Mouse (Mus musculus) small intestine, adult 2 months (tissue): ENCODE data around the gene Tsc1. TPM values are rescaled to one million over a fixed set of nuclear protein-coding genes. Genes with fewer than 3 reads are reported as not detected.

Source experiments
- H3K27ac ChIP-seq: fragments of 200-500 bp; 2 replicates; pipeline ENCODE4 v1.5.1; 2012; ENCODE audit warnings: low read depth, low read length, control low read depth, inconsistent platforms; ENCODE audit not compliant: insufficient read depth
- H3K27me3 ChIP-seq: fragments of 200-500 bp; 2 replicates; pipeline ENCODE4 v1.6.1; 2012; ENCODE audit warnings: mild to moderate bottlenecking, moderate library complexity, low read length, inconsistent platforms; ENCODE audit not compliant: control insufficient read depth, insufficient read depth
- H3K36me3 ChIP-seq: fragments of 200-500 bp; 2 replicates; pipeline ENCODE4 v1.6.1; 2012; ENCODE audit warnings: mild to moderate bottlenecking, low read length, control low read depth, inconsistent platforms; ENCODE audit not compliant: control insufficient read depth, insufficient read depth
- H3K4me1 ChIP-seq: fragments of 200-500 bp; 2 replicates; pipeline ENCODE4 v1.6.1; 2012; ENCODE audit warnings: low read length, inconsistent platforms, mixed read lengths; ENCODE audit not compliant: control insufficient read depth, insufficient read depth, insufficient read length
- H3K4me3 ChIP-seq: fragments of 200-500 bp; 2 replicates; pipeline ENCODE4 v1.5.1; 2012; ENCODE audit warnings: low read depth, mild to moderate bottlenecking, control low read depth, inconsistent platforms, low read length, moderate library complexity
- CTCF ChIP-seq: fragments of 200-500 bp; IDR thresholded peaks from 2 replicates; pipeline ENCODE4 v1.5.1; 2012; ENCODE audit warnings: low read depth, mild to moderate bottlenecking, control low read depth, inconsistent platforms, low read length, moderate library complexity, mixed read lengths; ENCODE audit not compliant: insufficient replicate concordance, insufficient read length; ENCODE audit errors: extremely low read depth
- POLR2A ChIP-seq: fragments of 200-500 bp; IDR thresholded peaks from 2 replicates; pipeline ENCODE4 v1.6.1; 2012; ENCODE audit warnings: low read depth, mild to moderate bottlenecking, control low read depth, inconsistent platforms, low read length, moderate library complexity
- WGBS: fragments of 180-500 bp; shearing (Covaris S2); methylation state at CpG from one replicate; pipeline ENCODE4 v1.1.7; 2018; 5-methylcytosine and 5-hydroxymethylcytosine counted together
- polyA plus RNA-seq: library from polyadenylated mRNA; depleted of rRNA; stranded (reverse); fragments of >200 nt; gene quantifications from 2 replicates; pipeline ENCODE4 v1.2.3, GENCODE M21; 2012

The Tsc1 gene
- polyA plus RNA-seq, 1 experiment: 7.0 TPM

DNA sequence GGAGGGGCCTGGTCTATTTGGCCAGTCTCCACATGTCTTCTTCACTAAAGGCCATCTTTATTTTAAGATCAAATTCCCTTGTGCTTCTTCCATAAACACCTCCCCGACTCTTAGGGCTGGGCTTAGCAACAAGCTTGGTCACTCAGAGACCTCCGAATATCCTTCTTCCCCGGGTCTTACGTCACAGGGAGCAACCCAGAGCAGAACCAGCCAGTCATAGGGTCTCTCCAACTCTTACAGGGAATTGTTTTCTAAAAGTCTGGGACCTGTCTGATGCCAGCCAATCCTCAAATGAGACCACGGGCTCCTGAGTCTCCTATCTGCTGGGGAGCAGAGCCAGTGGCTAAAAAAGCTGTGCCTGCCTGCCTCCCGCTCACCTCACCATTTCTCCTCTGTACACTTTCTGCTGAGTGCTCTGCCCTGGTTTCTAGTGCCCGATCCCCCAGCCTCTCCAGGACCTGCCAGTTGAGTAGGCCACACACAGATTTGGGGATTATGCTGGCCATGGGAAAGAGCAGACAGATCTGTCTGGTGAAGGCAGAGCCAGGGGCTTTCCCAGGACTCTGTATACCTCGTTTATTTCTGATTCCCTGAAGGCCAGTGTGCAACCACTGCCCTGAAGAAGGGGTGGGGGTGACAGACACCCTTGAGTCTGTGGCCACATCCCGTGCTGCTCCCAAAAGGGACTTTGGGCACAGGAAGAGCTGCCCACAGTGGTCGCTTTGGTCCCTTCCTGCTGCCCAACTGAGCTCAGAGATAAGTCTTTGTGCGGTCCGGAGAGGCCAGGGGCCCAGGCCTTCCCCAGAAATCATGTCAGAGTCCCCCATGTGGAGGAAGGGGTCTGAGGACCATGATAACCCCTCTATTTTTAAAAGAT, 42.1 kb upstream of the Tsc1 start:
- H3K4me1 ChIP-seq: no peaks in the 10 kb centered on the region
- WGBS: 64% methylated on average over 12 of the region's 12 CpGs
- TF ChIP-seq CTCF (no peak), POLR2A (no peak)
- no peaks in the 10 kb centered on the region for H3K36me3 ChIP-seq
- H3K27me3 ChIP-seq: no peaks in the 10 kb centered on the region
- no peak overlapping the region for H3K27ac ChIP-seq
- H3K4me3 ChIP-seq: no peak overlapping the region

DNA sequence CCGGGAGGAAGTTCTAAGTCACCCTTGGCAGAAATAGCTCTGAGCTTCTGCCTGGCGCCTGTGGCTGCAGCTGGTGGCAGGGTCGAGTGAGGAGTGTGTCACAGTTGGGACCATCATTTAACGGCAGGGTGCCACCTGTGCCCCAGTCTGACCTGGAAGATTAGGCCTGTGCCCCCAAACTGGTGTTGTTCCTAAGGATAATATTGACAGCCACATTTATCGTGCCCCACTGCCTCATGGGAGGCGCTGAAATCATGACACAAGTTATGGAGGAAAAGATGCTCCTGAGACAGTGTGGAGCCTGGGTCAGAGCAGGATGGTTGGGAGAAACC, 41.5 kb upstream of the Tsc1 start:
- TF ChIP-seq POLR2A (no peak), CTCF (no peak)
- no peak overlapping the region for H3K27ac ChIP-seq
- H3K36me3 ChIP-seq: no peaks in the 10 kb centered on the region
- H3K27me3 ChIP-seq: no peaks in the 10 kb centered on the region
- H3K4me3 ChIP-seq: no peak overlapping the region
- 64% methylated on average over 6 of the region's 6 CpGs for WGBS
- no peaks in the 10 kb centered on the region for H3K4me1 ChIP-seq

DNA sequence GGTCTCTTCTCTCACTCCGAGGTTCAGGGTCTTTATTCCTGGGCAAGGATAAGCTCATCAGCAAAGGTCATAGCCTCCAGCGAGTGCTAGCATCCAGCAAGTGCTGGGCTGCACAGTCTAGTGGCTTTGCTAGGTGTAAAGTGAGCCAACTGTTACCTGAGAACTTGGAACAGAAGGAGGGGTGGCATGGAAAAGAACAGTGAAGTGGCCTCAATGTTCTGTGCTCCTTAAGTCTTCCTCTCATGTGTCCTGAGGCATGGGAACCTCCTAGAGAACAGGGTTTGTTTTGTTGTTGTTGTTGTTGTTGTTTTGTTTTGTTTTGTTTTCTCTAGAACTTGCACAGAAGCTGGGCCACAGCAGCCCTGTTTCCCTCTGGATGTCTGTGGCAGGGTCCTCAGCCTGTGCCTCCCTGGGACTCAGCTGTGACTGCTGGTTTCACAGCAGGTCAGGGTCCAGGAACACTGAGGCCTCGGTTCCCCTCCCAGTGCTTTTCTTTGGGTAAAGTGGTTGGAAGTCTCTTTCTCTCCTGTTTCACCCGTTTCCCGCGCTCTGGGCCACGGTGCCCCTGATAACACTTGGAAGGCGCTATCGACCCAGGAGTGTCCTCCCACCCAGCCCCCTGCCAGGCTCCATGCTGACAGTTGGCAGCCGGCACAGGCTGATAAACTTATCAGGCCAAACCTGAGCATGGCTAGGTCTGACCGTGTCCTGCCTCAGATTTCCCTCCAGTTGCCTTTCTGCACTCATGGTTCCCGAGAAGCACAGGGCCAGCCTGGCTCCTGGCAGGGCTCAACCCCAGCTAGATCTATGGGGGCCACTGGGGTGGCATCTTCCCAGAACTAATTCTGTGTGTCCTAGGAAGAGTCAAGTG, 39.1 kb upstream of the Tsc1 start:
- Histone ChIP-seq H3K4me3 (no peak overlapping the region), H3K27ac (no peak overlapping the region), H3K4me1 (no peaks in the 10 kb centered on the region), H3K36me3 (no peaks in the 10 kb centered on the region), H3K27me3 (no peaks in the 10 kb centered on the region)
- TF ChIP-seq POLR2A (no peak), CTCF (no peak)
- 48% methylated on average over 12 of the region's 12 CpGs for WGBS

DNA sequence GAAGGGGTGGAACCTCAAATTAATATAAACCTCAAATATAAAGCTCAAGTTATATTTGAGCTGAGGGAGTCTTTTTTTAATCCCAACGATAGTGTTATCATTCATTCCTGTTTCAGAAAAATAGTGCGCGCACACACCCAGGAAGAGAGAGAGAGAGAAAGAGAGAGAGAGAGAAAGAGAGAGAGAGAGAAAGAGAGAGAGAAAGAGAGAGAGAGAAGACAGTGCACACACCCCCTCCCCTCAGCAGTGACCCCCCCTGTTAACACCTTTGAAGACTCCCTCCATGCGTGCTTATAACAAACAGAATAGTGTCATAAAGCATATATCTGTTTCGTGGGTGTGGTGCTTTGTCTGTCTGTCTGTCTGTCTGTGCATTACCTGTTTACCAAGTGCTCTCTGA, 37.5 kb upstream of the Tsc1 start:
- 65% methylated on average over 5 of the region's 5 CpGs for WGBS
- no peaks in the 10 kb centered on the region; the same call in 1 of the 2 replicates for H3K4me1 ChIP-seq
- TF ChIP-seq CTCF (no peak), POLR2A (no peak)

DNA sequence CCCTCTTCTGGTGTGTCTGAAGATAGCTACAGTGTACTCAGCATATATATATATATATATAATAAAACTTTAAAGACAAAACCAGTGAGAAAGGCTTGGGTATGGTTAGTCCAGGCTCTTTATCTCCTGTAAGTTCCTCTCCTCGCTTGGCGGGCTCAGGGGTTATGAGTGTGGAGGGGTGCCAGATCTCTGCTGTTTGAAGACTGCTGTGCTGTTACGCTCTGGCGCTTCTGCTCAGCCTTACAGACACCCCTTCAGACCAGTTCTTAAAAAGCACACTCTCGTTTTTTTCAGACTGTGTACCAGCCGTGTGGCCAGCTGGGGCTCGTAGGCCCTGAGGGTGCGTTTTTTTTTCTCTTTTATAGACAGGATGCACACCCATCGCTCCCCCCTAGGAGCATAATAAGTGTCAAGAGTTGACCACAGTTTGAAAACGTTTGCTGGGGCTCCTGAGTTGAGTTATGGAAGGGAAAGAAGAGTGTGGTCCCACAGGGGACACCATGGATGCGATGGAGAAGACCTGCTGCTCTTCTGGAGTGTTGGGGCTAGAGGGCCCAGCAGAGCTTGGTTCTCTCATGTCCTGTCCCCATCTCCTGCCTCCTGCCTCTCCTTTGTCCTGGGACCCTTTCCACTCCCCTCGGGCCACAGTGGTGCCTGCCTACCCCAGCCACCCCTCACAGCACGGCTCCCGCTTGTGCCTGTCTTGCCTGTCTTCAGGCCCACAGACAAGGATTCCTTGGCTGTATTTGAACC, 35.1 kb upstream of the Tsc1 start:
- Histone ChIP-seq H3K27me3 (no peaks in the 10 kb centered on the region), H3K4me1 (no peaks in the 10 kb centered on the region; the same call in 1 of the 2 replicates), H3K27ac (no peak overlapping the region), H3K4me3 (no peak overlapping the region), H3K36me3 (no peaks in the 10 kb centered on the region)
- WGBS: 75% methylated on average over 14 of the region's 14 CpGs
- TF ChIP-seq CTCF: no peak
- TF ChIP-seq POLR2A: no peak

More for the DNA sequence above, 37.5 kb upstream of the Tsc1 start:
- no peaks in the 10 kb centered on the region for H3K27me3 ChIP-seq
- no peaks in the 10 kb centered on the region for H3K36me3 ChIP-seq
- H3K27ac ChIP-seq: no peak overlapping the region
- no peak overlapping the region for H3K4me3 ChIP-seq

DNA sequence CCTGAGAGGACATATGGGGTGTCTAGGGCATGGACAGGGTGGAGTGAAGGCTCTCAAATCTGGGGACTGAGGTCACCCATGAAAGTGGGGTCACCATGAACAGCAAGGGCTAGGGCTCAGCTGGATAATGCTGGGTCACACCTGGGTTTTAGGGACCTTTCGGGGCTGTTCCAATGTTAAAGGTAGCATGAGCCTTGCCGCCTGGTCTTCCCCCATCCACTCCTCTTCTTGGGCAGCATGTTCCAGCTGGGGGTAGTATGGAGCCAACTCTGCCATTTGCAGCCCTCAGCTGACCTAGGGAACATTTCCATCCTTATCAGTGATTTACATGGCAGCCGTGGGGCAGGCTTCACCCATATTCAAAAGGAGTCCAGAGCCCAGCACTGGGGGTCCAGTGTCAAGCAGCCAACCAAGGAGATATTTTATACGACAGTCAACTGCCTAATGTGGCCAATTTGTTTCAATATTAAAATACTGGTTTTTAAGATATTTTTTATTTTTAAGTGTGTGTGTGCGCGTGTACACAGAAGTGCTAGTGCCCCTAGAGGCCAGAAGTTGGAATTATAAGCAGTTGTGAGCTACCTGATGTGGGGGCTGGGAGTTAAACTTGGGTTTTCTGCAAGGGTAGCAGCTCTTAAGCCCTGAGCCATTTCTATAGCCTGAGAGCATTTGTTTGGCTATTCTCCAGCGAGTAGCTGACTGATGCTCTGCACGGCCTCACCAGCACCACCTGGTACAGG, 34.3 kb upstream of the Tsc1 start:
- no peak overlapping the region for H3K27ac ChIP-seq
- H3K4me1 ChIP-seq: no peaks in the 10 kb centered on the region; the same call in 1 of the 2 replicates
- TF ChIP-seq CTCF: no peak
- TF ChIP-seq POLR2A: no peak
- no peaks in the 10 kb centered on the region for H3K36me3 ChIP-seq
- H3K27me3 ChIP-seq: no peaks in the 10 kb centered on the region
- H3K4me3 ChIP-seq: no peak overlapping the region
- WGBS: 61% methylated on average over 8 of the region's 8 CpGs
